Mouse (Mus musculus): ENCODE data around the gene Celf5. TPM values are rescaled to one million over a fixed set of nuclear protein-coding genes. Genes with fewer than 3 reads are reported as not detected.

The Celf5 gene
- polyA plus RNA-seq, 1 experiment from 2014 or later, result 0.04 TPM

GRCm38 (mm10) chr10:81507095-81507494, 24.6 kb upstream of the Celf5 start:
- Histone ChIP-seq H3K36me3 (ENCODE audit: inconsistent target) (peaks cover 53% of the 10 kb centered on the region), H3K27ac (no peak overlapping the region), H3K4me3 (ENCODE audit: inconsistent target) (no peak overlapping the region), H3K79me2 (ENCODE audit: inconsistent target) (no peaks in the 10 kb centered on the region)
- WGBS (ENCODE audit: missing documents), result 89% methylated on average over 6 of the region's 6 CpGs

DNA sequence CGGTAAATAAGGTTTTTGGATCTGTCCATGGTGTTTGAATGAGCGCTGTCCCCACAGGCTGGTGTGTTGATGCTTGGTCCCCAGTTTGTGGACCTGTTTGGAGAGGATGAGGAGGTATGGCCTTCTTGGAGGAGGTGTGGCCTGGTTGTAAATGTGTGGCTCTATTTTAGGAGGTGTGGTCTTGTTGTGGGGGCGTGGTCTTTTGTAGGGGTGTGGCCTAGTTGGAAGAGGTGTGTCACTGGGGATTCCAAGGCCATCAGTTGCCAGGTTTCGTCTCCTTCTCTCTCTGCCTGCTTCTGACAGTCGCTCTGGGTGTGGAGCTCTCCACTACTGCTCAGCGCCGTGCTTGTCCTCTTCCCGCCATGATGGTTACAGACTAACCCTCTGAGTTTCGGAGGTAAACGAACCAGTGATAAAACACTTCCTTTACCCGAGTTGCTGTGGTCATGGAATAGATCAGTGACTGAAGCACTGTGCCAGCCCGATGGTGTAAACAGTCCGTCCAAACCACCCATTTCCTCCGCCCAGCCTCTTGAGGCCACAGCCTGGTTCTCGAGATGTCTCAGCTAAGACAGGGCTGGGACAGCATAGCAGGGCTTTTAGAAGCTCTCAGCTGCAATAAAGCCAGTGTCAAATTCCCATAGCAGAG, 22.6 kb upstream of the Celf5 start:
- no peak overlapping the region for H3K27ac ChIP-seq
- peaks cover 36% of the 10 kb centered on the region; the same call in 1 of the 2 replicates for H3K36me3 ChIP-seq (ENCODE audit: inconsistent target)
- 92% methylated on average over 15 of the region's 15 CpGs for WGBS (ENCODE audit: missing documents)
- H3K79me2 ChIP-seq (ENCODE audit: inconsistent target), result no peaks in the 10 kb centered on the region
- H3K4me3 ChIP-seq (ENCODE audit: inconsistent target), result no peak overlapping the region

DNA sequence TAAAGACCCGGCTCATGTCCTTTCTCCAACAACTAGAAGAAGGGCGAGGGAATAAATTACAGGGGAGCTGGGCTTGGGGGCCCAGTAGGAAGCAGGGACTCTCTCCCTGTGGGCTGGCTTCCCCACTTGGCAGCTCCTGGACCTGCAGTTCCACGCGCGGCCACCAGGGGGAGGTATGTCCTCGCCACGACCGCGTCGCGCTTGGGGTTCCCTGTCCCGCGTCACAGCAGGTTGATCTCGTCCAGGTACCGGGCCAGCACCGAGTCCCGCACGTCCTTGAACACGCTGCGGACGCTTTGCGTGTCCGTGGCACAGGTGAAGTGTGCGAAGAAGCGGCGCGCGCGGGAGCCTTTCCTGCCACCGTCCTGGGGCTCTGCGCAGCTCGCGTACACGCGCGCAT, 20.1 kb upstream of the Celf5 start:
- Histone ChIP-seq H3K27ac (no peak overlapping the region), H3K79me2 (ENCODE audit: inconsistent target) (no peaks in the 10 kb centered on the region), H3K4me3 (ENCODE audit: inconsistent target) (no peak overlapping the region), H3K36me3 (ENCODE audit: inconsistent target) (peaks cover 18% of the 10 kb centered on the region; the same call in 1 of the 2 replicates)
- WGBS (ENCODE audit: missing documents), result 21% methylated on average over 33 of the region's 36 CpGs

GRCm38 (mm10) chr10:81501863-81502262, 19.4 kb upstream of the Celf5 start:
- 95% methylated on average over 5 of the region's 5 CpGs for whole genome bisulfite sequencing (ENCODE audit: missing documents)
- peaks cover 16% of the 10 kb centered on the region; the same call in 1 of the 2 replicates for H3K36me3 ChIP-seq (ENCODE audit: inconsistent target)
- H3K27ac ChIP-seq, result no peak overlapping the region
- no peaks in the 10 kb centered on the region for H3K79me2 ChIP-seq (ENCODE audit: inconsistent target)
- H3K4me3 ChIP-seq (ENCODE audit: inconsistent target), result no peak overlapping the region

DNA sequence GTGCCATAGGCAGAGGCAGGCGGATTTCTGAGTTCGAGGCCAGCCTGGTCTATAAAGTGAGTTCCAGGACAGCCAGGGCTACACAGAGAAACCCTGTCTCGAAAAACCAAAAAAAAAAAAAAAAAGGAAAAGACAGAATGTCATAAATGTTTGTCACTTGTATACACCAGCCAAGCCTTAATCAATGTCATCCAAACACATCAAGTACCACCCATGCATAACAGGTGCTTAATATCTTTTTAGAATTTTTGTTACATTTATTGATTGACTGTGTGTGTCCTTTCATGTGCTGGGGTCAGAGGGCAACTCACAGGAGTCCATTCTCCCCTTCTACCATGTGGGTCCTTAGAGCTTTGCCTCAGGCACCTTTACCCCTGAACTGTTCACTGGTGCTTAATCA, 17.5 kb upstream of the Celf5 start, which contains the start of gene S1pr4:
Gene S1pr4, minus strand, starts transcription at position 101 of the 400 bp plus-strand sequence.
- WGBS (ENCODE audit: missing documents), result no CpG with 5 or more reads among the region's 3 CpGs
- no peak within 1 kb of the TSS for H3K4me3 ChIP-seq (ENCODE audit: inconsistent target)
- H3K27ac ChIP-seq, result no peak within 1 kb of the TSS
- H3K36me3 ChIP-seq (ENCODE audit: inconsistent target), result peaks cover 2% of the 10 kb centered on the region; the same call in 1 of the 2 replicates
- H3K79me2 ChIP-seq (ENCODE audit: inconsistent target), result peaks cover 9% of the 10 kb centered on the region

DNA sequence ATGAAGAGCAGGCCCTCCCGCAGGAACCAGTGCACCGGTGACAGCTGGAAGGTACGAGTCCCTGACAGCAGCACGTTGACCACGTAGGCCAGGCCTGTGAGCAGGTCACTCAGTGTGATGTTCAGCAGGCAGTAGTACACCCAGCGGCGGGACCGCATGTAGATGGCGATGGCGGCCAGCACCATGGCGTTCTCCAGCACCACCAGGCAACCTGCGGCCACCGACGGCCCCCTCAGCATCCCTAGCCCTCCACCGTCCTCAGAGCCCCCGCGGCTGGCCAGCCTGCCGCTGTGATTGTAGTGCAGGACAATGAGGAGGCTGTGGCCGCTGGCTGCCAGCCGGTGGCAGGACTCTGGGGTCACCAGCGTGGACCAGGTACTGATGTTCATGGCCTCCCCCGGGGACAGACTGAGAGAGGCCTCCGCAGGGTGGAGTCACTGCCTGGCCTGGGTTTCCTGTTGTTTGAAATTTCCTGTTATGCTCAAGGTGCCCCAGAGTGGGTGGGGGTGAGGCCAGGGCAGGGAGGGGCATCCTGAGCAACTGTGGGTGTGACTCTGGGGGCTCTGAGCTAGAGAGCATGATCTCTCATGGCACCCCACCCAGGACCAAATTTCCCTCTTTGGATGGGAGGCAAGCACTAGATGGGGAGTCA, 16.9 kb upstream of the Celf5 start:
- no peak overlapping the region for H3K4me3 ChIP-seq (ENCODE audit: inconsistent target)
- 19% methylated on average over 23 of the region's 23 CpGs for WGBS (ENCODE audit: missing documents)
- H3K27ac ChIP-seq, result no peak overlapping the region
- peaks cover 15% of the 10 kb centered on the region for H3K79me2 ChIP-seq (ENCODE audit: inconsistent target)
- H3K36me3 ChIP-seq (ENCODE audit: inconsistent target), result no peaks in the 10 kb centered on the region

DNA sequence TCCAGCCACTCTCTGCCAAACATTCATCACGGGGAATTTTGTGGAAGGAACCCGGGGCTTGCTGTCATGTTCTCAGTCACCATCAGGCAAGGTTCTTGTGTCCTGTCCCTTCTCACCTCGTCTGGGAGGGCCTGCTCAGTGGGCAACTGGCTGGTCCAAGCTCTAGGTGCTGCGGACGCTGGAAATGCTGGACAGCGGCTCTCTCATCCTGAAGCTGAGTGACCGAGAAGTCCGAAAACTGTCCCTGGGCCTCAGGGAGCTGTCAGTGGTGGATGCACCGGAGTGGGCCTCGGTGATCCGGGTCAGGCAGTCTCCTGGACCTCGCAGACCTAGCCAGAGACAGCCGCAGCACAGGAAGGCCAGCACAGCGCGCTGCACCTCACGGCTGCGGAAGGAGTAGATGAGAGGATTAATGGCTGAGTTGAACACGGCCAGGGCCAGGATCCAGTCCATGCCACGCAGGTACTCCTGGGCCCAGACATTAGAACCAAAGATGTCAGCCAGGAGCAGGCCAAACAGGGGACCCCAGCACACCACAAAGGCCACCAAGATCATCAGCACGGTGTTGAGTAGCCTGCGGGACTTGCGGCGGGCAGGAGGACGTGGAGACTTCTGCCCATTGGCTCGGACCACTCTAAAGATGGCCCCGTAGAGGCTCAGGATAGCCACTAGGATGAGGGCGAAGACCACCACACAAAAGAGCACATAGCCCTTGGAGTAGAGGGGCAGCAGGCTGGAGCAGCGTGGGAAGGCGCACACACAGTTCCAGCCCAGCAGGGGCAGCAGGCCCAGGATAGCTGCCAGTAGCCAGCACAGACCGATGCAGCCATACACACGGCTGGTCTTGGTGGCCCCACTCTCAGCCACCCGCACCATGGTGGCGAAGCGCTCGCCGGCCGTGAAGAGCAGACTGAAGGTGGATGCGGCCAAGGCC, 16.1 kb upstream of the Celf5 start:
- Histone ChIP-seq H3K4me3 (ENCODE audit: inconsistent target) (peak overlapping the region; percentile 0; the same call in 1 of the 2 replicates), H3K27ac (0 out of 2 replicates have a peak overlapping the region, but pooled peaks have one; percentile 12), H3K79me2 (ENCODE audit: inconsistent target) (peaks cover 23% of the 10 kb centered on the region), H3K36me3 (ENCODE audit: inconsistent target) (no peaks in the 10 kb centered on the region)
- 28% methylated on average over 35 of the region's 38 CpGs for WGBS (ENCODE audit: missing documents)

GRCm38 (mm10) chr10:81497401-81498270, 15.1 kb upstream of the Celf5 start:
- peak overlapping the region; percentile 79 for H3K27ac ChIP-seq
- 7% methylated on average over 17 of the region's 17 CpGs for WGBS (ENCODE audit: missing documents)
- peaks cover 32% of the 10 kb centered on the region for H3K79me2 ChIP-seq (ENCODE audit: inconsistent target)
- H3K4me3 ChIP-seq (ENCODE audit: inconsistent target), result peak overlapping the region; percentile 52
- peaks cover 6% of the 10 kb centered on the region; the same call in 1 of the 2 replicates for H3K36me3 ChIP-seq (ENCODE audit: inconsistent target)

GRCm38 (mm10) chr10:81496969-81497368, 14.5 kb upstream of the Celf5 start:
- WGBS (ENCODE audit: missing documents), result 0% methylated on average over 4 of the region's 4 CpGs
- H3K4me3 ChIP-seq (ENCODE audit: inconsistent target), result peak overlapping the region; percentile 52
- peak overlapping the region; percentile 79 for H3K27ac ChIP-seq
- H3K79me2 ChIP-seq (ENCODE audit: inconsistent target), result peaks cover 32% of the 10 kb centered on the region
- H3K36me3 ChIP-seq (ENCODE audit: inconsistent target), result peaks cover 13% of the 10 kb centered on the region

GRCm38 (mm10) chr10:81496264-81496901, 13.9 kb upstream of the Celf5 start, which contains the start of gene Ncln:
Gene Ncln, minus strand, starts transcription at chr10:81496392.
- Histone ChIP-seq H3K36me3 (ENCODE audit: inconsistent target) (peaks cover 19% of the 10 kb centered on the region), H3K27ac (peak within 1 kb of the TSS; percentile 79), H3K79me2 (ENCODE audit: inconsistent target) (peaks cover 32% of the 10 kb centered on the region), H3K4me3 (ENCODE audit: inconsistent target) (peak within 1 kb of the TSS; percentile 85)
- under 1% methylated on average over 45 of the region's 45 CpGs for WGBS (ENCODE audit: missing documents)

- peak overlapping the region; percentile 85 for H3K4me3 ChIP-seq (ENCODE audit: inconsistent target)
- peaks cover 25% of the 10 kb centered on the region for H3K36me3 ChIP-seq (ENCODE audit: inconsistent target)
- 3% methylated on average over 39 of the region's 41 CpGs for WGBS (ENCODE audit: missing documents)
- H3K27ac ChIP-seq, result peak overlapping the region; percentile 36
- H3K79me2 ChIP-seq (ENCODE audit: inconsistent target), result peaks cover 32% of the 10 kb centered on the region
Observed at GRCm38 (mm10) chr10:81495616-81496263, 13.2 kb upstream of the Celf5 start.

DNA sequence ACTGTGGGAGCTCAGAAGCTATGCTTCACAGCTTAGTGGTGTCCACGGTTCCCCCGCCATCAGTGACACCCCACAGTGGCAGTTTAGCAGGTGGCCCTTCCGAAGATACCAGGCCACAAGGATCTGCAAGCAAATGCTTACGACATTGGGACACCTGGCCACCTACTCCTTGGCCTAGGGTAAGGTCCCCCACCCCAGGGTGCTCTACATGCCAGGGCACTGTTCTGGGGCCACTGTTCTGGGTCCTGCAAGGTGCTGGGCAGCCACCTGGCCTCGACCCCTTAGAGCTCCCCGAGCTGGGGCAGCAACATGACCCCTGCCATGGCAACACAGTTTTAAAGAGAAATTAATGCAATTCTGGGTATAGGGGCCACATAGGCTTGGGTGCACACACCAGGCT, 12.6 kb upstream of the Celf5 start:
- peaks cover 31% of the 10 kb centered on the region for H3K36me3 ChIP-seq (ENCODE audit: inconsistent target)
- 47% methylated on average over 6 of the region's 6 CpGs for WGBS (ENCODE audit: missing documents)
- peak overlapping the region; percentile 85 for H3K4me3 ChIP-seq (ENCODE audit: inconsistent target)
- H3K27ac ChIP-seq, result peak overlapping the region; percentile 36
- peaks cover 32% of the 10 kb centered on the region for H3K79me2 ChIP-seq (ENCODE audit: inconsistent target)
